In the genomic region with DNA sequence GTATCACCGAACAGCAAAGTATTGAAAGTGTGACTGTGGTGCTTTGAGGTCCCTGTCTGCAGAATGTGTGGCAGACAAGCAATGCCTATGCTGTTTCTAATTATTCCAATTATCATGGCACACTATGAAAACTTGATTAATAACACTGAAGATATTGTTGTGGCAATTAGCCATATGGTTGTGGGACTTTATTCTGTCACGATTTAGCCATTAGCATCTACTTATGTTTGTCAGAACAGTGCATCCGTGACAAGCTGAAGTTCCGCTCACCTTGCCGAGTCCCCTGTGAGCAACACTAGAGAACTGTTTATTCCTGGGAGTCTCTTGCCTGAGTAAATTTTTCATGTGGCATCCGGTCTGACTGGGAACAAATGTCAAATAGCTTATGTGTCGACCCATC, we compare ENCODE assay signal across 26 mouse cellular contexts.
"Had no signal": no experiment of that assay in that cellular context is flagged by ENCODE, and none has a peak within 500 bp of the region (broad histone marks: within the 10 kb centered on the region; RNA-seq: fewer than 3 reads in every experiment).

No protein-coding gene starts in this region.

- H3K9me3 ChIP-seq: heart, embryonic 13.5 days; heart, embryonic 15.5 days; hindbrain, embryonic 12.5 days; hindbrain, embryonic 15.5 days; kidney, embryonic 15.5 days; limb, embryonic 10.5 days; limb, embryonic 12.5 days had no signal

- H3K4me2 ChIP-seq: heart, embryonic 11.5 days; heart, embryonic 13.5 days; heart, embryonic 15.5 days; hindbrain, embryonic 12.5 days; hindbrain, embryonic 15.5 days; kidney, embryonic 15.5 days; limb, embryonic 12.5 days had no signal

- DNase-seq: gastrocnemius, adult 2 months; gastrocnemius, postnatal 10 days; gastrocnemius, postnatal 25 days; heart, adult 2 months; heart, postnatal 14 days; heart, postnatal 36 days; kidney, adult 11 months; kidney, adult 2 months; kidney, adult 9 months; kidney, postnatal 14 days; kidney, postnatal 36 days; layer of hippocampus, adult 9-11 months; liver had no signal

- H3K36me3 ChIP-seq: heart, embryonic 13.5 days; heart, embryonic 15.5 days; hindbrain, embryonic 12.5 days; hindbrain, embryonic 15.5 days; kidney, embryonic 15.5 days; limb, embryonic 10.5 days; limb, embryonic 12.5 days had no signal

- H3K4me3 ChIP-seq: gastrocnemius, adult 2 months; heart, adult 2 months; heart, embryonic 13.5 days; heart, embryonic 15.5 days; hindbrain, embryonic 12.5 days; hindbrain, embryonic 15.5 days; kidney, embryonic 15.5 days; left cerebral cortex, adult 2 months; limb, embryonic 10.5 days; limb, embryonic 12.5 days had no signal

- H3K9ac ChIP-seq: heart, embryonic 13.5 days; heart, embryonic 15.5 days; hindbrain, embryonic 12.5 days; hindbrain, embryonic 15.5 days; kidney, embryonic 15.5 days; limb, embryonic 12.5 days had no signal

- H3K27me3 ChIP-seq: heart, embryonic 13.5 days; heart, embryonic 15.5 days; hindbrain, embryonic 12.5 days; hindbrain, embryonic 15.5 days; kidney, embryonic 15.5 days; limb, embryonic 12.5 days had no signal

- H3K4me1 ChIP-seq: heart, embryonic 13.5 days; heart, embryonic 15.5 days; hindbrain, embryonic 12.5 days; hindbrain, embryonic 15.5 days; kidney, embryonic 15.5 days; limb, embryonic 10.5 days; limb, embryonic 12.5 days had no signal

- ATAC-seq: forebrain, embryonic 16.5 days; hindbrain, postnatal 0 days; intestine, embryonic 16.5 days had no signal

- H3K27ac ChIP-seq: gastrocnemius, adult 2 months; heart, adult 2 months; heart, embryonic 13.5 days; heart, embryonic 15.5 days; hindbrain, embryonic 12.5 days; hindbrain, embryonic 15.5 days; hindbrain, postnatal 0 days; kidney, embryonic 15.5 days; kidney, postnatal 0 days; left cerebral cortex, adult 2 months; limb, embryonic 10.5 days; limb, embryonic 12.5 days had no signal
